ENCODE assay signal across 8 mouse cellular contexts in genomic region chr19:16132340-16132790, GRCm38 (mm10). TPM values are rescaled to one million over a fixed set of nuclear protein-coding genes. Genes with fewer than 3 reads are reported as not detected.
A peak's percentile ranks its signal among the peaks of the same experiment; 100 is the strongest.
DNase-seq lines count a peak whose midpoint lies in the region; ATAC-seq and TF ChIP-seq lines count a peak whose summit lies in the region.

No protein-coding gene starts in this region.

- H3K4me1 ChIP-seq in forebrain, postnatal 0 days (ENCODE audit: insufficient read depth) = peaks cover 16% of the 10 kb centered on the region
- H3K4me1 ChIP-seq in lung, embryonic 16.5 days (replicated peaks; ENCODE audit: control insufficient read depth, insufficient read depth, low read length) = peaks cover 33% of the 10 kb centered on the region

- H3K4me2 ChIP-seq in forebrain, postnatal 0 days (ENCODE audit: low read depth) = peak overlapping the region; percentile 61
- H3K4me2 ChIP-seq in lung, embryonic 16.5 days (ENCODE audit: low read depth, low read length) = peak overlapping the region; percentile 70

- peak overlapping the region; percentile 97 for H3K4me3 ChIP-seq in forebrain, postnatal 0 days (ENCODE audit: low read depth, low read length)
- H3K4me3 ChIP-seq in lung, embryonic 16.5 days (ENCODE audit: low read length) = peak overlapping the region; percentile 69

- TF ChIP-seq CTCF in forebrain, postnatal 0 days (IDR thresholded peaks at IDR 0.05; ENCODE audit: low read depth) = no peak; the same call in 1 of the 2 replicates

- DNase-seq in ES-CJ7 (ENCODE audit: low read depth, low spot score) = peak; percentile 78
- DNase-seq in cerebellum, adult 18-20 months = peak; percentile 92 to 94
- DNase-seq in forebrain, postnatal 0 days = peak; percentile 89
- DNase-seq in heart, postnatal 4 days = peak; percentile 95
- DNase-seq in layer of hippocampus, adult 9-11 months = peak; percentile 92
- DNase-seq in ovary, postnatal 10 days (ENCODE audit: low spot score) = peak; percentile 64
- DNase-seq in thymus, postnatal 0 days (ENCODE audit: low spot score) = peak; percentile 57

- peak overlapping the region; percentile 99 for H3K27ac ChIP-seq in forebrain, postnatal 0 days (ENCODE audit: low read depth, low read length)
- H3K27ac ChIP-seq in lung, embryonic 16.5 days (ENCODE audit: low read length) = peak overlapping the region; percentile 97

- peak; percentile 85 for ATAC-seq in forebrain, postnatal 0 days
- peak; percentile 94 for ATAC-seq in lung, embryonic 16.5 days (ENCODE audit: low read depth)

- no peaks in the 10 kb centered on the region for H3K9me3 ChIP-seq in forebrain, postnatal 0 days (ENCODE audit: low read length)
- no peaks in the 10 kb centered on the region for H3K9me3 ChIP-seq in lung, embryonic 16.5 days (ENCODE audit: control insufficient read depth, low read length)

- H3K36me3 ChIP-seq in forebrain, postnatal 0 days (ENCODE audit: insufficient read depth) = no peaks in the 10 kb centered on the region
- no peaks in the 10 kb centered on the region for H3K36me3 ChIP-seq in lung, embryonic 16.5 days (ENCODE audit: control insufficient read depth, insufficient read depth, low read length)

- no peaks in the 10 kb centered on the region for H3K27me3 ChIP-seq in forebrain, postnatal 0 days (ENCODE audit: insufficient read depth, low read length)
- H3K27me3 ChIP-seq in lung, embryonic 16.5 days (ENCODE audit: control insufficient read depth, insufficient read depth, low read depth, low read length) = no peaks in the 10 kb centered on the region

- 6% methylated on average over 45 of the region's 57 CpGs for WGBS in forebrain, postnatal 0 days
- 1% methylated on average over 32 of the region's 57 CpGs for WGBS in lung, embryonic 16.5 days

- H3K9ac ChIP-seq in forebrain, postnatal 0 days = peak overlapping the region; percentile 98
- H3K9ac ChIP-seq in lung, embryonic 16.5 days (ENCODE audit: low read length) = peak overlapping the region; percentile 98

RNA-seq across cellular contexts. Expression of gene Gnaq, which starts 0.3 kb away (rescaled TPM):
- 115 and 143 TPM in 2 replicates for total RNA-seq in forebrain, postnatal 0 days (2014; rRNA removed)
- polyA plus RNA-seq in forebrain, postnatal 0 days (2015; fragmentation: Nextera tagmentation; extraction: Ambion mirVana) = 60.1 and 94.2 TPM in 2 replicates
- total RNA-seq in heart, postnatal 4 days (2021) = 10 to 100 TPM; 43.6 to 46.0 TPM
- 32.5 and 32.9 TPM in 2 replicates for polyA plus RNA-seq in lung, embryonic 16.5 days (2015; fragmentation: Nextera tagmentation; extraction: Ambion mirVana)
- 6.2 and 7.0 TPM in 2 replicates for polyA plus RNA-seq in thymus, postnatal 0 days (2015; fragmentation: Nextera tagmentation; extraction: Ambion mirVana)

Comparison
In these comparisons a context has a peak if more than half of its experiments do, and no peak if none do; other contexts are left out.
1. Peak in every context shown above with its lines: DNase-seq, ATAC-seq, H3K4me3 ChIP-seq and H3K27ac ChIP-seq.